Mouse (Mus musculus) ovary, adult 2 months (tissue): ENCODE data around the gene Olfr832. TPM values are rescaled to one million over a fixed set of nuclear protein-coding genes. Genes with fewer than 3 reads are reported as not detected.

Source experiments
- polyA plus RNA-seq: library from polyadenylated mRNA; depleted of rRNA; stranded (reverse); fragments of >200 nt; gene quantifications from 2 replicates; pipeline ENCODE4 v1.2.3, GENCODE M21; 2012; rRNA removed

Gene Olfr832
- polyA plus RNA-seq = not detected in 2 replicates

GRCm38 (mm10) chr9:18936822-18937221 lies at the start of gene Olfr832:
Gene Olfr832 (plus strand): TSS chr9:18937122.

GRCm38 (mm10) chr9:18987690-18988089 lies 50.8 kb downstream of the Olfr832 start, which contains the start of gene Olfr834:
Gene Olfr834 (plus strand): TSS chr9:18987990.

Other genes starting within 250 kb of the Olfr832 start
- not detected in 2 replicates for gene Olfr24, start 173.1 kb upstream of the Olfr832 start, polyA plus RNA-seq
- not detected in 2 replicates for gene Olfr828, start 117.6 kb upstream of the Olfr832 start, polyA plus RNA-seq
- not detected in 2 replicates for gene Olfr829, start 82.2 kb upstream of the Olfr832 start, polyA plus RNA-seq
- not detected in 2 replicates for gene Olfr830, start 62.4 kb upstream of the Olfr832 start, polyA plus RNA-seq
- not detected in 2 replicates for gene Olfr834, start 50.9 kb downstream of the Olfr832 start, polyA plus RNA-seq
- gene Olfr835, start 95.6 kb downstream of the Olfr832 start, polyA plus RNA-seq = not detected in 2 replicates
- not detected in 2 replicates for gene Olfr836, start 183.3 kb downstream of the Olfr832 start, polyA plus RNA-seq
- gene Olfr837, start 199.2 kb downstream of the Olfr832 start, polyA plus RNA-seq = not detected in 2 replicates
- not detected in 2 replicates for gene Olfr839-ps1, start 240.2 kb downstream of the Olfr832 start, polyA plus RNA-seq